Mouse (Mus musculus): ENCODE data around the gene Cldn7.
A peak's percentile ranks its signal among the peaks of the same experiment; 100 is the strongest.

Cldn7 gene

DNA sequence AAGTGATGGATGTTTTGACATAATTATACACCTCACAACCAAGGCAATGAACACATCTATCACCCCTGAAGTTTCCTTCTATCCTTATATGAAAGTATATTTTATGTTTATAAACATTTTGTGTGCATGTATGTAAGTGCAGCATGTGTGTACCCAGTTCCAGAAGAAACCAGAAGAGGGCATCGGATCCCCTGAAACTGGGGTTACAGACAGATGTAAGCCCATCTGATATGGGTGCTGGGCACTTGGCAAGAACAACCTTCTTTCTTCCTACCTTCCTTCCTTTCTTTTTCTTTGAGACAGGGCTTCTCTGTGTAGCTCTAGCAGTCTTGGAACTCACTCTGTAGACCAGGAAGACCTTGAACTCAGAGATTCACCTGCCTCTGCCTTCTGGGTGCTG is 8.4 kb upstream of the Cldn7 start:
- no peak for DNase-seq (ENCODE audit: low spot score)

GRCm38 (mm10) chr11:69960616-69961015 is 4.0 kb upstream of the Cldn7 start:
- DNase-seq (ENCODE audit: low spot score) = no peak

GRCm38 (mm10) chr11:69961841-69962240 is 2.7 kb upstream of the Cldn7 start:
- no peak for DNase-seq (ENCODE audit: low spot score)

DNA sequence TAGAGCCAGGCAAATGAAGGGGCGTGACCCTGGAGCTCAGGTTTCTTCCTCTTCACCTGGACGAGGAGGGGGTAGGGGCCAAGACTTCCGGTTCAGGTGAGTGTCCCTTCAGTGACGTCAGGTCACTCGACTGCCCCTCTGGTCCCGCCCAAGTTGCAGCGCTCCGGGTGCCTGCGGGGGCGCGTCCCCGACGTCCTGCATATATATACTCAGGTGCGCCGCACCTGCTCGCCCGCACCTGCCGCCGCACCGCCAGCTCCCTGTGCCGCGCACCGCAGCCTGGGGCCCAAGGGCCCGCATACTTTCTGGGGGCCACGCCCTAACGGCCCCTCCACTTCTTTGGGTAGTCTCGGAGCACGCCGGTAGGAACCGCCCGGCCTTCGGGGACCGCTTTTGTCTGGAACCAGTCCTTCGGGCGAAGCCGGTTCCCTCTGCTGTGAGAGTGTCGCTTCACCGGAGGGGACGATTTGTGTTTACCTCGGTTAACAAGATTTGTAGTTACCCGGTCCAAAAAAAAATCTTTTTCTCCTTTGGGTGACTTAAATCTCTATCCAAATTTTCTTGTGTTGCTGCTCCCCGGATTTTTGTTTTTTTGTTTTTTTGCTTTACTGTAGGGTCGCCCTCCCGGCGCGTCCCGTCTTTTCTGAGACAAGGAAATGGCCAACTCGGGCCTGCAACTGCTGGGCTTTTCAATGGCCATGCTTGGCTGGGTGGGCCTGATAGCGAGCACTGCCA is 859 bp downstream of the Cldn7 start:
- DNase-seq (ENCODE audit: low spot score) = no peak

GRCm38 (mm10) chr11:69966006-69966859 is 1.7 kb downstream of the Cldn7 start:
- no peak for DNase-seq (ENCODE audit: low spot score)

DNA sequence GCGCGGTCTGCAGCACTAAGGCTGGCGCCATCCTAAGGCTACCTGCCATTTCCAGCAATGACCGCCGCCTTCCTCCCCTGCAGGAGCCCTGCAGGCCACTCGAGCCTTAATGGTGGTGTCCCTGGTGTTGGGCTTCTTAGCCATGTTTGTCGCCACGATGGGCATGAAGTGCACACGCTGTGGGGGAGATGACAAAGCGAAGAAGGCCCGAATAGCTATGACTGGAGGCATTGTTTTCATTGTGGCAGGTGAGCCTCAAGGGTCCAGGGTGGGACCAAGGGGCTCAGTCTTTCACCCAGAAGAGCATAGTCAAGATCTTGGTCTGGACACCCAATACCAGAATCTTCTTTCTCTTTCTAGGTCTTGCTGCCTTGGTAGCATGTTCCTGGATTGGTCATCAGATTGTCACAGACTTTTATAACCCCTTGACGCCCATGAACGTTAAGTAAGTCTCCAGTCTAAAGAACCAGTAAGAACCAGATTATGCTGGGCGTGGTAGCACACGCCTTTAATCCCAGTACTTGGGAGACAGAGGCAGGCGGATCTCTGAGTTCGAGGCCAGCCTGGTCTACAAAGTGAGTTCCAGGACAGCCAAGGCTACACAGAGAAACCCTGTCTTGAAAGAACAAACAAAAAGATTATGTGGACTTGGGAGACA is 2.4 kb downstream of the Cldn7 start:
- DNase-seq (ENCODE audit: low spot score) = no peak

- no peak for DNase-seq (ENCODE audit: low spot score)
Observed at GRCm38 (mm10) chr11:69968793-69969192, 4.2 kb downstream of the Cldn7 start.

DNA sequence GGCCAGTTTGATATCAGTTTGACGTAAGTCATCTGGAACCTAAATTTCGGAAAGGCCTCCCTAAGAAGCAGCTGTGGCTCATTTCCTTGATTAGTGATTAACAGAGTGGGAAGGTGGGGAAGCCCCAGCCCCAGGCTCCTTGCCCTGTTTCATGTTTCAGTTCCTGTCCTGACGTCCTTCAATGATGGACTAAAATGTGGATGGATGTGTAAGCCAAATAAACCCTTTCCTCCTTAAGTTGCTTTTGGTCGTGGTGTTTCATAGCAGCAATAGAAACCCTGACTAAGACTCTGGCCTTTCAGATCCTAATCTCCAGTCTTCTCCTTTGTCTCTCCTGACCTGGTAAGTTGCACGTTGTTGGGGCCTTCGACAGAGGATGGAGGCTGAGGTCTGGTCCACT is 5.6 kb downstream of the Cldn7 start:
- DNase-seq (ENCODE audit: low spot score) = no peak

- no peak for DNase-seq (ENCODE audit: low spot score)
Observed at GRCm38 (mm10) chr11:69970775-69971174, 6.2 kb downstream of the Cldn7 start.

DNA sequence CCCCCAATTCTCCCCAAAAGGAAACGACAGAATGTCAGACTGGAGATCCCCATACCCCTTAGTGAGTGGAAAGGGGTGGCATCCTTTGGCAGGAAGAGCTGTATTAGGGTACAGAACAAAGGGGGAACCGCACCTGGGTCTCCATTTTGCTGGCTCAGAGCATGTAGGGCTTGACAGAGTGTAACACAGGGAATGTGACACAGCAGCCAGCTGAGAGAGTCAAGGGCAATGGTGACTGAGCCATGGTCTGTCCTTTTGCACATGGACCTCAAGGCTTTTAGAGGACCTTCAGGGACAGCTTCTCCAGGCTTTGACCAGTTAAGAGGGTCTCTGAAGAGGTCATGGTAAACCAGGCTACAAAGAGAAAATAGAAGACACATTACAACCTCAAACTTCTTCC is 10.3 kb downstream of the Cldn7 start:
- no peak for DNase-seq (ENCODE audit: low spot score)

GRCm38 (mm10) chr11:69976271-69976670 is 11.7 kb downstream of the Cldn7 start:
- no peak for DNase-seq (ENCODE audit: low spot score)

DNA sequence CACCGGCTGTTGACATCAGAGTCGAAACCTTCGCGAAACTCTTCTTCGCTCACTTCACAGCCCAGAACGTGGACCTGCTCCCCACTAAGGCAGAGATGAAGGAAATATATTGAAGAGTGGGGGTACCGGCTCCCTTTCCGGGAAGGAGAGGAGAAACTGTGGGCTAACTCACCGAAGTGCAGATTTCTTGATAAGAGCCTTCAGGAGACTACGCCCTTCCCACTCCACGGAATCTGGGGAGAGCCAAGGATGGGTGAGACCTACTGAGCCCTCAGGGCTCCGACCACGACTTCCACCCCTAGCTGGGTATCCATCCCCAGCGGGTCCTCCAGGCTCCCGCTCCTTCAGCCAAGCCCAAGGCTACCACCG is 15.2 kb downstream of the Cldn7 start:
- DNase-seq (ENCODE audit: low spot score) = no peak

DNA sequence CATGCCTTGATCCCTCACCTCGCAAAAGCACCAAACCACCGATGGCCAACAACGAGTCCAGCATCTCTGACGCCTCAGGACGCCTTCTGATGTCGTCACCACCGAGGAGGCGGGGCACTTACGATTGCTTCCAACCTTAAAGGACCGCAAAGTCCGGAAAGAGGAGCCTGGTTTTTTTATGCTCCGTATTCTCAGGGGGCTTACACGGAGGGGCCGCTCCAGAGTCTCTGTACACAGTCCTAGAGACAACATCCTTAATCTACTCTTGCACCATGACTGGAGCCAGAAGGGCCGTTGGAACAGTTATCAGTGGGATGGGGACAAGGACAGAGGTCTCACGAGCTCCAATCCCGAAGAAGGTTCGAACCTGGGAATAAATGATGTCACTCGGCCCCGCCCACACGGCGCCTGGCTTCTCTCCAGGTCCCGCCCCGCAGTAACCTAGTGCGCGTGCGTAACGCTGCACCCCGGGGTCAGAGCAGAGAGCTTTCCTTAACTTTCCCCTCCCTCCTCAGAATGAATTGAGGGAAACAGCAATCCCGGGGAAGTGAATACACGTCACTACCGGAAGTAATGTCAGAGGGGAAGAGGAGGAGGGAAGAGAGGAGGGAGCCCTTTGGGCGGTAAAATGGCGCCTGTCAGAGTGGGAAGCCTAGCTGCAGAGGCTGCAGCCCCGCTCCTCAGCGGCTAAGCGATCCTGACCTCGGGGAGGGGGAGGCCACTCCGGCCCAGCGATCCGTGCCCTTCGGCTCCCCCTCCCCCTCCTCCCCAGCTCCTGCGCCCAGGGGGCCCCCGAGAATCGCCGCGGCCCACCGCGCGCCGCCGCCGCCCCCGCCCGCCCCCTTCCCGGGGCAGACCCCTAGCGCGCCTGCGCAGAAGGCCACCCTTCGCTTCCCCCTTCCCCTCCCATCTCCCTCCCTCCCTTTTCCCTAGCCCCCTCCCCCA is 15.9 kb downstream of the Cldn7 start:
- peak; percentile 99 for DNase-seq (ENCODE audit: low spot score)

- no peak for DNase-seq (ENCODE audit: low spot score)
Observed at GRCm38 (mm10) chr11:69981141-69981762, 16.7 kb downstream of the Cldn7 start, which contains the start of gene Ctdnep1. Gene Ctdnep1, plus strand, starts transcription at chr11:69981156.

- no peak for DNase-seq (ENCODE audit: low spot score)
Observed at GRCm38 (mm10) chr11:69982225-69982624, 17.6 kb downstream of the Cldn7 start, which contains the start of gene Elp5. Gene Elp5, minus strand, starts transcription at chr11:69982517.

GRCm38 (mm10) chr11:69982877-69983276 is 18.3 kb downstream of the Cldn7 start:
- no peak for DNase-seq (ENCODE audit: low spot score)

DNA sequence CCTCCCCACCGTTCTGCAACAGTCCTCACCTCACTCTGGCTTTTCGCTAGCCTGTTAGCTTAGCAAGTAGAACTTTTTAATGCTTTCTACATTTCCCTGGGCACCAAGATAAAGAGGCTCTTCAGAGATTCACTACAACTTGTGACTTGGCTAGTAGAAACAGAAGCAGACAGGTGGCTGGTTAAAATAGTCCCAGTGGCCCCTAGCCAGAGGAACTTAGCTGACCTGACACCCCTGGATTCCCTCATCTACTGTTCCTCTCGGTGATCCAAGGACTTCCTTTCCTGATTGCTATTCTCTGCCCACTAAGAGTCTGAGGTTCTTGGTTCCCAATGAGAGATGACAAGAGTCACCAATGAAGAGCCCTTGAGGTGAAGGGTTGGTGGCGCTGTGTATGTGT is 18.8 kb downstream of the Cldn7 start:
- no peak for DNase-seq (ENCODE audit: low spot score)

- DNase-seq (ENCODE audit: low spot score) = no peak
Observed at GRCm38 (mm10) chr11:69984431-69984830, 19.9 kb downstream of the Cldn7 start.

GRCm38 (mm10) chr11:69989949-69990348 is 25.4 kb downstream of the Cldn7 start:
- no peak for DNase-seq (ENCODE audit: low spot score)

DNA sequence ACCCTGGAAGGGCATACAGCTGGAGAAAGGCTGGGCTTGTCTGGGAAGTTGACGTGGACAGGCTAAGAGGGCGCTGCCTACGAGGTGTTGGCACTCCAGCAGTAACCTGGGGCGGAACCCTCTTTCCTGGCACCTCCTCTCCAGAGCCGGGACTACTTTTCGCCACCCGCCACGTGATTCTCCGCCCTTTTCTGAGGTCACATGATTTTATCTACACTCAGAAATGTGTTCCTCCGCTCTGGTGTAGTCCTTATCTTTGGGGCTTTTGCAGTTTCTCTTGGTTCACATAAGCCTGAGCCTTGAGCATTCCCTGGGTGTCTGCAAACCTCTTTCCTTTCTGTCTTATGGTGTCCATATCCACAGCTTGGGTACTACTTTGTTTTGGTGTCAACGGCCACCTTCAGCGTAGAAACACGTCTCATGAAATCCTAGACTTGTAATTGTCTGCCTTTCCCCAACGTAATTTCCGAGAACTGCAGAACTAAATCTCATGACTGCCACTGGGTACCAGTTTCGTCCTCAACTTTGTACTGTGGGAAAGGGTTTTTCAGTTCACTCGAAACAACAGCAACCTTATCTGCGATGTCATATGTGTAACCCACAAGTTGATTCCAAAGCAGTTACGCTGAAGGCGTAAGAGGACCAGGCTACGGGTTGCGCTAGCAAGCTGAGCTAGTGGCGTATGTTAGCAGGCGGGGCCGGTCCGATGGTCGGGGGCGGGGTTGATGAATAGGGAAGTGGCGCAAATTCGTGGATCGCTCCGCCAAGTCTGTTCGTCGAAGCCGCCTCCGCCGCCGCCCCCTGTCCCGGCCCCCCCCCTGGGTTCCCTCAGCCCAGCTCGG is 26.5 kb downstream of the Cldn7 start, which contains the start of gene Gabarap:
Gabarap (plus strand) TSS at position 294 of the 842 bp plus-strand sequence.
- DNase-seq (ENCODE audit: low spot score) = peak; percentile 93
